Mouse (Mus musculus) intestine, postnatal 0 days (tissue): ENCODE measurements around the gene Spata6. TPM values are rescaled to one million over a fixed set of nuclear protein-coding genes. Genes with fewer than 3 reads are reported as not detected.
A peak's percentile ranks its signal among the peaks of the same experiment; 100 is the strongest.

ENCODE experiments used
- ATAC-seq: fragments of 200-750 bp; cut with Nextera tagmentation; 2 replicates; pipeline ENCODE4 v1.8.0; 2017; ENCODE audit warnings: mild to moderate bottlenecking, moderate TSS enrichment, moderate library complexity
- H3K27ac ChIP-seq: fragments of 300-500 bp; sonication (generic); 2 replicates; pipeline ENCODE4 v1.5.1; 2014; ENCODE audit warnings: mild to moderate bottlenecking, low read depth, low read length, moderate library complexity
- H3K27me3 ChIP-seq: fragments of 300-500 bp; sonication (generic); replicated peaks from 2 replicates; pipeline ENCODE4 v1.6.1; 2014; ENCODE audit warnings: low read length, mixed read lengths; ENCODE audit not compliant: control insufficient read depth, insufficient read depth
- H3K36me3 ChIP-seq: fragments of 300-500 bp; sonication (generic); 2 replicates; pipeline ENCODE4 v1.6.1; 2014; ENCODE audit warnings: mild to moderate bottlenecking, moderate library complexity; ENCODE audit not compliant: control insufficient read depth, insufficient read depth
- H3K4me1 ChIP-seq: fragments of 300-500 bp; sonication (generic); replicated peaks from 2 replicates; pipeline ENCODE4 v1.6.1; 2014; ENCODE audit warnings: antibody characterized with exemption, low read length, mixed read lengths; ENCODE audit not compliant: control insufficient read depth, insufficient read depth
- H3K4me2 ChIP-seq: fragments of 300-500 bp; sonication (generic); replicated peaks from 2 replicates; pipeline ENCODE4 v1.6.1; 2014; ENCODE audit warnings: low read depth, mild to moderate bottlenecking, moderate library complexity
- H3K4me3 ChIP-seq: fragments of 300-500 bp; sonication (generic); 2 replicates; pipeline ENCODE4 v1.5.1; 2014; ENCODE audit warnings: low read depth, low read length
- H3K9ac ChIP-seq: fragments of 300-500 bp; sonication (generic); 2 replicates; pipeline ENCODE4 v1.6.1; 2014; ENCODE audit warnings: mild to moderate bottlenecking, low read depth, low read length
- H3K9me3 ChIP-seq: fragments of 300-500 bp; sonication (generic); 2 replicates; pipeline ENCODE4 v1.6.1; 2016; ENCODE audit warnings: mixed run types; ENCODE audit not compliant: control insufficient read depth
- CTCF ChIP-seq: sonication (generic); IDR thresholded peaks from 2 replicates; pipeline ENCODE4 v1.5.1; 2016; ENCODE audit warnings: low read depth, mild to moderate bottlenecking, control low read depth, antibody characterized with exemption, moderate library complexity
- WGBS: fragments of 180-500 bp; shearing (Covaris S2); extraction: QIAGEN DNeasy Blood & Tissue Kit; methylation state at CpG from one replicate; pipeline ENCODE4 v1.1.7; 2014; 5-methylcytosine and 5-hydroxymethylcytosine counted together
- polyA plus RNA-seq: library from polyadenylated mRNA; unstranded; fragments of >200 nt; fragmentation: Nextera tagmentation; extraction: Ambion mirVana; gene quantifications from 2 replicates; pipeline ENCODE4 v1.2.1, GENCODE M21; 2015

Spata6 gene
- polyA plus RNA-seq, 1 experiment from 2014 or later = 8.1 TPM

DNA sequence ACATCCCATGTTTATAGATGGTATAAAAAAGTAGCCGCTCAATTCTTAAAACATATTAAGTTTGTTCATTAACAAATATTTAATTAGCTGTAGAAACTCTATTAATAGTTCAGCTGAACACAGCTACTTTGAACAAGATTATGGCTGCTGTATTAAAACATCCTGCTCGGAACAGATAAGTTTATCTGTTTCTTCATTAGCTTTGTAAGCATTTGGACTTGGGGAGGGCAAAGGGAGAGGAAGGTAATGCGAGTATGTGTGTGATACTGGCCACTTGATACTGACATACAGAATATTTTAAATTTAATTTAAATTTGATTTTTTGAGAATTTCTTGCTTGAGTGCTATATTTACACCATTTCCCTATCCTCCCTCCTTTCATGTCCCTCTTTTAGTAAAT, 80.1 kb downstream of the Spata6 start:
- no peaks in the 10 kb centered on the region for H3K9me3 ChIP-seq
- no peaks in the 10 kb centered on the region for H3K4me1 ChIP-seq
- no peaks in the 10 kb centered on the region for H3K27me3 ChIP-seq
- H3K9ac ChIP-seq = no peak overlapping the region
- 87% methylated on average over 3 of the region's 3 CpGs for WGBS
- no peak for ATAC-seq
- TF ChIP-seq CTCF = no peak
- no peak overlapping the region for H3K4me2 ChIP-seq
- no peak overlapping the region for H3K27ac ChIP-seq
- H3K36me3 ChIP-seq = no peaks in the 10 kb centered on the region
- no peak overlapping the region for H3K4me3 ChIP-seq

DNA sequence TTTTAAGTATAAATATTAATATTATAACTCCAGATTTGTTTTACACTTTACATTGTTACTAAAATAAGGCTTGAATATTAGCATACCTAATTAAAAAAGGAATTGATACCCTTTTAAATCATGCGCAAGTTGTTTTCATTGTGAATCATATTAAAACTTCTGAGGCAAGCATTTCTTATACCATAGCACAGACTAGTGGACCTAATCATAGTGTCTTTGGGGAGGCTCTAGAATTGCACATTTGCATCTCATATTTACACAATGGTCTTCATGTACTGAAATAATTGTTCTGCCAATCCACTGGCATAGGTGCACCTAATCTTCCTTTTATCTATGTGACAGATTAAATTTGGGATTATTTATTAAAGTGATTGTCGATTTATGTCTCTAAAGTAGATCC, 83.4 kb downstream of the Spata6 start:
- peak; percentile 17; the same call in 1 of the 2 replicates for TF ChIP-seq CTCF
- no peak overlapping the region for H3K4me2 ChIP-seq
- H3K9ac ChIP-seq = no peak overlapping the region
- H3K4me3 ChIP-seq = no peak overlapping the region
- 87% methylated on average over 2 of the region's 2 CpGs for WGBS
- no peak for ATAC-seq
- H3K9me3 ChIP-seq = no peaks in the 10 kb centered on the region
- no peaks in the 10 kb centered on the region for H3K27me3 ChIP-seq
- no peak overlapping the region for H3K27ac ChIP-seq
- no peaks in the 10 kb centered on the region for H3K36me3 ChIP-seq
- H3K4me1 ChIP-seq = no peaks in the 10 kb centered on the region

DNA sequence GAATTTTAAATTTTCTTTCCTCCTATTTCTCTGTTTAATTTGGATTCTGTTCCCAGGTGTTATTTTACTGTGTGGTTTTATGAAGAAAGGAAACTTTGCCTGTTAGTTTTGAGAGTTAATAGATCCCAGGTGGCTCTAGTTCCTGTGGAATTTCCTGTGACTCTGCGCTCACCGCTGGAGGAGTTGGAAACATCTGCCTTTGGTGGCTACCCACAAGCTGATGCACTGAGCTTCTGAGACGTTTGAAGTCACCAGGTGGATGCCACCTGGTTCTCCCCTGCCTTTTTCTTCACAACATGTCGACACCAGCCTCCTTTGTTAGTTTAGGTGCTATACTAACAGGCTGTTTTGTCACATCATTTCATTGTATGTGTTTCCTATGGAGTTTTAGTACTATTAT, 97.7 kb downstream of the Spata6 start:
- no peak overlapping the region for H3K27ac ChIP-seq
- no peaks in the 10 kb centered on the region for H3K27me3 ChIP-seq
- no peak overlapping the region for H3K4me3 ChIP-seq
- TF ChIP-seq CTCF = no peak
- no peaks in the 10 kb centered on the region for H3K9me3 ChIP-seq
- H3K9ac ChIP-seq = no peak overlapping the region
- no peaks in the 10 kb centered on the region for H3K36me3 ChIP-seq
- no peaks in the 10 kb centered on the region for H3K4me1 ChIP-seq
- ATAC-seq = no peak
- no peak overlapping the region for H3K4me2 ChIP-seq
- 61% methylated on average over 4 of the region's 4 CpGs for WGBS

DNA sequence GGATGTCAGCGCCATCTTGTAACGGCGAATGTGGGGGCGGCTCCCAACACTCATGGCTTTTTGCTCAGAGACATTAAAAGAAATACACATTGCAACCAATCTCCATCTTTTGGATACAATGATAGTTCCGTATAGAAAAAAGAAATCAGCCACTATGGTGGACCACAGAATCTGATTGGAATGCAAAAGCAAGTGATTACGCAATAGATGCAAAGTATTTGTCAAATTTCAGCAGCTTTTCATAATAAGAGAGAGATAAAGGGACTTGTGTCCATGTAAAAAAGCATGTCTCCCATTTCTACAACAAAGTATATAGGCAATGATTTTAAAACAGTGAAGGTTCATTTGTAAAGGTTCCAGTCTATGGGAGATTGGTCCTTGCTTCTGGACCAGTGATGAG, 119.1 kb downstream of the Spata6 start:
- Histone ChIP-seq H3K4me2 (no peak overlapping the region), H3K27ac (no peak overlapping the region), H3K9ac (no peak overlapping the region), H3K27me3 (no peaks in the 10 kb centered on the region), H3K4me3 (no peak overlapping the region), H3K4me1 (no peaks in the 10 kb centered on the region), H3K9me3 (no peaks in the 10 kb centered on the region), H3K36me3 (no peaks in the 10 kb centered on the region)
- TF ChIP-seq CTCF = no peak
- no peak for ATAC-seq
- WGBS = 96% methylated on average over 6 of the region's 6 CpGs

DNA sequence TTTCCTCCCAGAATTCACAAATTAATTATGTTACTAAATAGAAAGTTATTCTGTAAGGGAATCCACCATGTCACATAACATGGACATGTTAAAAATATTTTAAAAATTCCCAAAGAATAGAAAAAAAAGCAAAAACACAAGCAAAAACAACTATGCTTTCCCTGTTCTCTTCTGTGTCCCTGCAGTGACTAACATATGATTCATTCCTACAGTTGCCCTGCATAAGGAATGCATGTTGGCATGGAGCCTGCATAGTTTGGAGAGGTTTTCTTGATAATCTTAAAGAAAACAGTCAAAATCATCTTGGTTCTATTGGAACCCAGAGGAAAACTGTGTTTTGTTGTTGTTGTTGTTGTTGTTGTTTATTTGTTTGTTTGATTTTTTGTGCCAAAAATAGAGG, 132.8 kb downstream of the Spata6 start:
- Histone ChIP-seq H3K9me3 (no peaks in the 10 kb centered on the region), H3K27ac (no peak overlapping the region), H3K27me3 (no peaks in the 10 kb centered on the region), H3K4me1 (no peaks in the 10 kb centered on the region), H3K4me2 (no peak overlapping the region), H3K4me3 (no peak overlapping the region), H3K9ac (no peak overlapping the region), H3K36me3 (no peaks in the 10 kb centered on the region)
- no peak for TF ChIP-seq CTCF
- ATAC-seq = no peak

DNA sequence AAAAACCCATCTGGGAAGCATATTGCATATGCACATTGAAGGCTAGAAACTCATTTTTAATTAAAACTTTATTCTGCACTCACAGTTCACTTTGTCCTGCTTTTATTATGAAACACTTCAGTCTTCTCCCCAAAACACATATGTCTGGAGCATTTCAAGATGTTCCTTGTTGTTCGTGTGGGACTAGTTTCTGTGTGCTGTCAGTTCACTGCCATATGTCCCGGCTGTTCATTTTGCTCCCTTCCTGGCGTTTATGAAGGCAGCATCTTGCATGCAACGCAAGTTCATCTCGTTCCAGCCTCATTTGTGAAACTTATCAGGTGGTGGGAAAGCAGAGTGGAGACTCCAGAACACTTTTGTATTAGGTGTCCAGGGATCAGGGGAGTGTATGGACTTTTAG, 146.9 kb downstream of the Spata6 start:
- 83% methylated on average over 5 of the region's 5 CpGs for WGBS
- Histone ChIP-seq H3K4me3 (no peak overlapping the region), H3K4me2 (no peak overlapping the region), H3K27ac (no peak overlapping the region), H3K9ac (no peak overlapping the region), H3K9me3 (no peaks in the 10 kb centered on the region), H3K4me1 (no peaks in the 10 kb centered on the region), H3K36me3 (no peaks in the 10 kb centered on the region), H3K27me3 (no peaks in the 10 kb centered on the region)
- no peak for TF ChIP-seq CTCF
- ATAC-seq = no peak

DNA sequence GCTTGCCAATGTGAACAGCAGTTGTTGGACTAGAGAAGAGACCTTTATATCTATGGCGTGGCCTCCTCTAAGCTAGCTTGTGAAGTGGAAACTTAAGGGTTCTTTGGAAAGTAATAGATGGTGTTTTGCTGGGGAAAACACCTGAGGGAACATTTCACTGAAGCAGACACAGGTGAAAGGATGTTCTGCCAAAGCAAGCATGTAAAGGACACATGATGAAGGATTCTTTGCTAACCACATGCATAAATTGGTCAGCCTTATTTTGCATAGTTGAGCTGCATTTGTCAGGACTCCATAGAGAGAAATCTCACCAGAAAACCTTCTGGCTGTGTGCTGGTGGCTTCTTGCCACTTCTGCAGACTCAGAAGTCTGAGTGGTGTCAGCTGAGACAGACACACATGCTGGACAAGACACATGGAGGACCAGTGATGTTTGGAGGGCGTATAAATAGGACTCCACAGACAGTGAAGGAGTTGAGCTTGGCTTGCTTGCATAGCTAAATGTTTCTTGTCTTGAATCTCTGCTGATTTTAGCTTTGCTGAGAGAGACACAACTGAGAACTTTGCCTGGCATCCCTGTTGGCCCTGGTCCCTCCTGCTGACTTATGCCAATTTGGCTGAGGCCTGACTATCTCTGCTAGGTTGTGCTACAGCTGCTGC, 148.1 kb downstream of the Spata6 start:
- H3K9me3 ChIP-seq = no peaks in the 10 kb centered on the region
- H3K4me2 ChIP-seq = no peak overlapping the region
- H3K36me3 ChIP-seq = no peaks in the 10 kb centered on the region
- 79% methylated on average over 2 of the region's 2 CpGs for WGBS
- no peak overlapping the region for H3K9ac ChIP-seq
- H3K27ac ChIP-seq = no peak overlapping the region
- TF ChIP-seq CTCF = no peak
- no peak for ATAC-seq
- H3K4me3 ChIP-seq = no peak overlapping the region
- no peaks in the 10 kb centered on the region for H3K27me3 ChIP-seq
- H3K4me1 ChIP-seq = no peaks in the 10 kb centered on the region

Other genes with a start within 250 kb of the Spata6 start
- 10.2 and 12.0 TPM in 2 replicates for gene Slc5a9, start 182.9 kb downstream of the Spata6 start, polyA plus RNA-seq
- not detected in 2 replicates for gene Skint8, start 199.4 kb downstream of the Spata6 start, polyA plus RNA-seq